Mouse (Mus musculus): ENCODE measurements around the gene Ppp1r7. TPM values are rescaled to one million over a fixed set of nuclear protein-coding genes. Genes with fewer than 3 reads are reported as not detected.

Gene Ppp1r7
- 20.6 to 30.1 TPM (median 25.2 TPM) in 4 replicates for total RNA-seq (2023; ENCODE audit: inconsistent age)

DNA sequence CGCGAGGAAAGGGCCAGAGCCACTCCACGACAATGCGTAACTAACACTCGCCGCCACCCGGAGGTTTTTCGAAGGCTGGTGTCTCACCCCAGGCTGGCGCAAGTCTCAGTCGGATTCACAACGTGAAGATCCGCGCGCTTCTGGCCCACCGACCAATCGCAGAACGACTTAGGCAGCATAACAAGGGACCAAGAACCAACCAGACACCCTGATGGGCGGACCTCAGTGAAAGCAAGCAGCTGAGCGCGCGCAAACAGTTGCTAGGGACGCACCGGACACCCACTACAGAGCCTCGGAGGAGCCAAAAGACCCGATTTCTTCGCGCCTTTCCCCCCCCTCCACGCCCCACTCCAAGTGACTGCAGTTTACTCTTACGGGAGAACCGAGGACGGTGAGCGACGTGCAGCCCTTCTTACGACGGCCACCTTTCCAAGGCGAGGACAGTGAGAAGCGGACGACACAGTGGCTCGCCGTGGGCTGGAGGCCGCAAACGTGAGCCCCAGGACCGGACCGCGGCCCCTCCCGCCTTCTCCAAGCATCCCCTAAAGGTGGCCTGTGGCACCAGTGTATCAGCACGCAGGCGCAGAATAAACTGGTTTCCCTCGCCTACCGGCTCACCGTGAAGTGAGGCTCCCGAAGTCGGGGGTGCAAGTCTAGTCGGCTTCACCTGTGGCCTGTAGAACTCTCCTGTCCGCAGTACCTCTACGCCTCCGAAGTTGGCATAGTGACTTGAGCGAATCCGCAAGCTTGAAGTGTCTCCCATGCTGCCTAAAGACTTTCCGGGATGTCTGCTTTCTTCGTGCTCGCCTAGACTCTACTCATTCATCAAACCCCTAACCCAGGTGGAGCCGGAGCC, at the start of gene Ppp1r7, which contains the start of gene Pask:
TSS of gene Ppp1r7 (plus strand) at position 207 of the 856 bp plus-strand sequence.
TSS of gene Pask (minus strand) at position 835 of the 856 bp plus-strand sequence.

DNA sequence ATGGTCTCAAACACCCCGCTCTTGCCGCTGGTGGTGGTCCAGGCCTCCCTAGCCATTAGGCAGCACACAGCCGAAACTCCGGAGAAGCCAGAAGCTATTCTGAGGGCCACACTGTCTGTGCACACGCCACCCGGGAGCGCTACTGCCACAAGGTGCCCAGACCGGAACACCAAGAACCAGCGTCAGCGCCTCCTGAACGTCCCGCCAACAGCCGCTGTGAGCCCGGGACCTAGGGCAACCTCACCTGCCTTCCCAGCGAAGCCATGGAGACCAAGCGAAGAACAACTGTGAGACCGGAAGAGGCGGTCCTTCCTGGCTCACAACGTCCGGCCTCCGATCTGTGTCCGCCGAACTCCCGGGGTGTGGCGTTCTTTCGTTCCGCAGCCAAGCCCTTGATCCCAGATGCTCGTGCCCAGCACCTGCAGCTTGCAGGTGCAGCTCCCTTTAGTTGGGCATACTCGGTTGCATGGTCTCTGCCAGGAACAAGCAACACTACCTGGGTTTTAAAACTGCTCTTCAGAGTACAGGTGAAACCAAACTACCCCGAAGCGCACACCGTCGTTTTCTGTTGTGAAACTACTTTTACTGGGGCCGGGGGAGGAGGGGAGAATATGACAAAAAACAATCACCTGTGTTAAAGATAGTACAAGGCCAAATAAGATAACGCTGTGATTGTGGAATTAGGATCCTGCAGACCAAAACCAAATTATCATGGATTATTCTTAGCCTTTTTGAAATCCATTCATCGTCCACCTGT, 36.9 kb upstream of the Ppp1r7 start, which contains the start of gene Mterf4:
TSS of gene Mterf4 (minus strand) at position 335 of the 757 bp plus-strand sequence.

DNA sequence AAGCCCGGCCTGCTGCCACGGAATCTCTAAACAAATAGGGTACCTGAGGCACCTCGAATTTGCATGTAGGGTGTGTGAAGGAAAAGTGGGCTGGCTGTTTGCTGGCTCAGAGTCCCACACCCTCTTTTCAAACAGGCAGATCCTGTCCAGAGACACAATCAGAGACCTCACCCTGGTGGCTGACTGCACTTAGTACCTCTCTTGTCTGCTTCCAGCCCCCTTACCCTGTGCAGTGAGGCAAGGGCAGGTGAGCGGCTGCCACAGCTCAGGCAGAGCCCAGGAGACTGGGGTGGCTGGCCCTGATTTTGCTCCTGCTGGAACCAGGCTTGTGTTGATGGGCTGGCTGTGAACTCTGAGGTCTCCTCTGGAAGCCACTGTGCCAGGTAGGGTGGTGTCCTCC, 31.0 kb downstream of the Ppp1r7 start, which contains the start of gene Ano7:
TSS of gene Ano7 (plus strand) at position 266 of the 400 bp plus-strand sequence.

Other genes starting within 250 kb of the Ppp1r7 start
- 0.06 TPM in 1 of 4 replicates, not detected in the others for gene Kif1a, start 240.9 kb upstream of the Ppp1r7 start, total RNA-seq (2023; ENCODE audit: inconsistent age)
- gene Agxt, start 207.6 kb upstream of the Ppp1r7 start, total RNA-seq (2023; ENCODE audit: inconsistent age): not detected in 4 replicates
- not detected in 4 replicates for gene 2310007B03Rik, start 181.9 kb upstream of the Ppp1r7 start, total RNA-seq (2023; ENCODE audit: inconsistent age)
- gene Crocc2, start 174.1 kb upstream of the Ppp1r7 start, total RNA-seq (2023; ENCODE audit: inconsistent age): not detected in 4 replicates
- gene Sned1, start 107.0 kb upstream of the Ppp1r7 start, total RNA-seq (2023; ENCODE audit: inconsistent age): 0.66 to 1.8 TPM (median 0.94 TPM) in 4 replicates
- 14.6 to 23.0 TPM (median 18.2 TPM) in 4 replicates for gene Mterf4, start 36.9 kb upstream of the Ppp1r7 start, total RNA-seq (2023; ENCODE audit: inconsistent age)
- gene Pask, start 628 bp downstream of the Ppp1r7 start, total RNA-seq (2023; ENCODE audit: inconsistent age): 2.0 to 4.5 TPM (median 2.9 TPM) in 4 replicates
- 0.26 to 1.3 TPM (median 0.60 TPM) in 4 replicates for gene Ano7, start 31.1 kb downstream of the Ppp1r7 start, total RNA-seq (2023; ENCODE audit: inconsistent age)
- 123 to 144 TPM (median 138 TPM) in 4 replicates for gene Hdlbp, start 136.0 kb downstream of the Ppp1r7 start, total RNA-seq (2023; ENCODE audit: inconsistent age)
- gene Farp2, start 169.2 kb downstream of the Ppp1r7 start, total RNA-seq (2023; ENCODE audit: inconsistent age): 3.8 to 4.9 TPM (median 4.5 TPM) in 4 replicates

Measured in B cell, adult (primary cell).